Mouse (Mus musculus) heart, postnatal 14 days (tissue): ENCODE measurements at regions not wholly inside any gene's neighbourhood (a gene's known extent, or its start where the extent isn't known, plus 50 kb on each side); places are given as distances from the start of the nearest gene placed in this dataset.

Experiments
- DNase-seq, 2 experiments: peaks; one replicate each; pipeline ENCODE4 v3.0.0; 2021 to 2022
- intact Hi-C: fragments of 180-260 bp; cut with DNase I; formaldehyde crosslinking; loops from one replicate; pipeline ENCODE4 v1.15.1; 2025

GRCm38 (mm10) chr11:26907099-26907498 lies 313.3 kb upstream of the Vrk2 start:
- intact Hi-C loops: no loop called here

GRCm38 (mm10) chr11:26881635-26882034 lies 287.8 kb upstream of the Vrk2 start:
- no peak for DNase-seq
- intact Hi-C loops: no loop called here

More at GRCm38 (mm10) chr11:26907099-26907498, 313.3 kb upstream of the Vrk2 start:
- no peak for DNase-seq
